Mouse (Mus musculus) stomach, embryonic 14.5 days (tissue): ENCODE measurements at regions not wholly inside any gene's neighbourhood (a gene's known extent, or its start where the extent isn't known, plus 50 kb on each side); places are given as distances from the start of the nearest gene placed in this dataset.
A peak's percentile ranks its signal among the peaks of the same experiment; 100 is the strongest.

Source experiments
- ATAC-seq: fragments of 200-750 bp; cut with Nextera tagmentation; 2 replicates; pipeline ENCODE4 v1.8.0; 2017; ENCODE audit warnings: low read depth, moderate TSS enrichment; ENCODE audit not compliant: insufficient number of reproducible peaks, insufficient read depth, low FRiP score
- H3K27ac ChIP-seq: fragments of 300-500 bp; sonication (generic); 2 replicates; pipeline ENCODE4 v1.5.1; 2014; ENCODE audit warnings: mild to moderate bottlenecking, low read length, moderate library complexity, mixed read lengths
- H3K27me3 ChIP-seq: fragments of 300-500 bp; sonication (generic); 2 replicates; pipeline ENCODE4 v1.6.1; 2014; ENCODE audit warnings: low read length, control low read depth, mixed read lengths; ENCODE audit not compliant: control insufficient read depth, insufficient read depth
- H3K36me3 ChIP-seq: fragments of 300-500 bp; sonication (generic); 2 replicates; pipeline ENCODE4 v1.6.1; 2014; ENCODE audit warnings: mild to moderate bottlenecking, control low read depth, low read length, moderate library complexity, mixed read lengths; ENCODE audit not compliant: control insufficient read depth, insufficient read depth
- H3K4me1 ChIP-seq: fragments of 300-500 bp; sonication (generic); 2 replicates; pipeline ENCODE4 v1.6.1; 2014; ENCODE audit warnings: low read length, control low read depth, mixed read lengths; ENCODE audit not compliant: control insufficient read depth, insufficient read depth
- H3K4me2 ChIP-seq: fragments of 300-500 bp; sonication (generic); replicated peaks from 2 replicates; pipeline ENCODE4 v1.6.1; 2014; ENCODE audit warnings: low read depth, low read length, control low read depth
- H3K4me3 ChIP-seq: fragments of 300-500 bp; sonication (generic); 2 replicates; pipeline ENCODE4 v1.5.1; 2014; ENCODE audit warnings: low read depth, low read length, control low read depth
- H3K9ac ChIP-seq: fragments of 300-500 bp; sonication (generic); replicated peaks from 2 replicates; pipeline ENCODE4 v1.6.1; 2014; ENCODE audit warnings: low read depth, mild to moderate bottlenecking, control low read depth, low read length, moderate library complexity, mixed read lengths
- H3K9me3 ChIP-seq: fragments of 300-500 bp; sonication (generic); 2 replicates; pipeline ENCODE4 v1.6.1; 2016; ENCODE audit warnings: low read depth, low read length, control low read depth; ENCODE audit not compliant: control insufficient read depth
- WGBS: fragments of 180-500 bp; shearing (Covaris S2); extraction: QIAGEN DNeasy Blood & Tissue Kit; methylation state at CpG from one replicate; pipeline ENCODE4 v1.1.7; 2014; 5-methylcytosine and 5-hydroxymethylcytosine counted together

- no peaks in the 10 kb centered on the region for H3K4me1 ChIP-seq
- no peak overlapping the region for H3K27ac ChIP-seq
- WGBS = 39% methylated on average over 4 of the region's 4 CpGs
- H3K9me3 ChIP-seq = no peaks in the 10 kb centered on the region
- no peaks in the 10 kb centered on the region for H3K36me3 ChIP-seq
- no peak overlapping the region for H3K4me2 ChIP-seq
- H3K27me3 ChIP-seq = no peaks in the 10 kb centered on the region
- H3K9ac ChIP-seq = no peak overlapping the region
- H3K4me3 ChIP-seq = no peak overlapping the region
- peak; percentile 79; the same call in 1 of the 2 replicates for ATAC-seq
These were observed 108.8 kb upstream of the Eif4g2 start for GRCm38 (mm10) chr7:111191674-111192073.

- H3K27me3 ChIP-seq = no peaks in the 10 kb centered on the region
- no peak overlapping the region for H3K27ac ChIP-seq
- no peak overlapping the region for H3K4me3 ChIP-seq
- H3K9me3 ChIP-seq = no peaks in the 10 kb centered on the region
- no peak overlapping the region for H3K9ac ChIP-seq
- ATAC-seq = no peak
- no peaks in the 10 kb centered on the region for H3K36me3 ChIP-seq
- no peaks in the 10 kb centered on the region for H3K4me1 ChIP-seq
- no peak overlapping the region for H3K4me2 ChIP-seq
These were observed 108.4 kb upstream of the Eif4g2 start for GRCm38 (mm10) chr7:111191216-111191615.

GRCm38 (mm10) chr7:111189731-111190130, 106.9 kb upstream of the Eif4g2 start:
- H3K9ac ChIP-seq = no peak overlapping the region
- 81% methylated on average over 4 of the region's 4 CpGs for WGBS
- H3K4me3 ChIP-seq = no peak overlapping the region
- no peak overlapping the region for H3K4me2 ChIP-seq
- no peaks in the 10 kb centered on the region for H3K4me1 ChIP-seq
- no peaks in the 10 kb centered on the region for H3K9me3 ChIP-seq
- no peak overlapping the region for H3K27ac ChIP-seq
- H3K27me3 ChIP-seq = no peaks in the 10 kb centered on the region
- H3K36me3 ChIP-seq = no peaks in the 10 kb centered on the region
- ATAC-seq = no peak

GRCm38 (mm10) chr7:111185954-111186353, 103.1 kb upstream of the Eif4g2 start:
- no peak overlapping the region for H3K27ac ChIP-seq
- H3K4me2 ChIP-seq = no peak overlapping the region
- H3K9ac ChIP-seq = no peak overlapping the region
- H3K4me3 ChIP-seq = no peak overlapping the region
- no peaks in the 10 kb centered on the region for H3K36me3 ChIP-seq
- no peaks in the 10 kb centered on the region for H3K27me3 ChIP-seq
- 86% methylated on average over 7 of the region's 7 CpGs for WGBS
- H3K9me3 ChIP-seq = no peaks in the 10 kb centered on the region
- no peak for ATAC-seq
- H3K4me1 ChIP-seq = no peaks in the 10 kb centered on the region

GRCm38 (mm10) chr7:111183512-111183911, 100.7 kb upstream of the Eif4g2 start:
- no peak overlapping the region for H3K4me3 ChIP-seq
- peaks cover 11% of the 10 kb centered on the region; the same call in 1 of the 2 replicates for H3K4me1 ChIP-seq
- no peaks in the 10 kb centered on the region for H3K36me3 ChIP-seq
- H3K4me2 ChIP-seq = no peak overlapping the region
- H3K27ac ChIP-seq = no peak overlapping the region
- H3K9ac ChIP-seq = no peak overlapping the region
- H3K27me3 ChIP-seq = no peaks in the 10 kb centered on the region
- no peaks in the 10 kb centered on the region for H3K9me3 ChIP-seq
- WGBS = 71% methylated on average over 3 of the region's 3 CpGs
- no peak for ATAC-seq

GRCm38 (mm10) chr7:111182319-111182718, 99.5 kb upstream of the Eif4g2 start:
- Histone ChIP-seq H3K27me3 (no peaks in the 10 kb centered on the region), H3K4me3 (no peak overlapping the region), H3K27ac (no peak overlapping the region), H3K4me2 (no peak overlapping the region), H3K36me3 (no peaks in the 10 kb centered on the region), H3K9ac (no peak overlapping the region), H3K9me3 (no peaks in the 10 kb centered on the region), H3K4me1 (peaks cover 11% of the 10 kb centered on the region; the same call in 1 of the 2 replicates)
- 58% methylated on average over 3 of the region's 3 CpGs for WGBS
- no peak for ATAC-seq

- Histone ChIP-seq H3K36me3 (no peaks in the 10 kb centered on the region), H3K9ac (no peak overlapping the region), H3K27ac (no peak overlapping the region), H3K9me3 (no peaks in the 10 kb centered on the region), H3K4me1 (peaks cover 11% of the 10 kb centered on the region; the same call in 1 of the 2 replicates), H3K4me2 (no peak overlapping the region), H3K4me3 (no peak overlapping the region), H3K27me3 (no peaks in the 10 kb centered on the region)
- peak; percentile 75 for ATAC-seq
- 38% methylated on average over 7 of the region's 7 CpGs for WGBS
These were observed 96.8 kb upstream of the Eif4g2 start for GRCm38 (mm10) chr7:111179401-111180271.

- Histone ChIP-seq H3K9ac (no peak overlapping the region), H3K4me1 (peaks cover 2% of the 10 kb centered on the region; the same call in 1 of the 2 replicates), H3K27me3 (no peaks in the 10 kb centered on the region), H3K27ac (no peak overlapping the region), H3K4me3 (no peak overlapping the region), H3K9me3 (no peaks in the 10 kb centered on the region), H3K36me3 (no peaks in the 10 kb centered on the region), H3K4me2 (no peak overlapping the region)
- 75% methylated on average over 9 of the region's 9 CpGs for WGBS
- no peak for ATAC-seq
These were observed 91.7 kb upstream of the Eif4g2 start for GRCm38 (mm10) chr7:111174393-111175124.
